Mouse (Mus musculus): Measurements from ENCODE around the gene Etnk1. TPM values are rescaled to one million over a fixed set of nuclear protein-coding genes. Genes with fewer than 3 reads are reported as not detected.

The Etnk1 gene
- polyA plus RNA-seq, 1 experiment = 113 TPM

DNA sequence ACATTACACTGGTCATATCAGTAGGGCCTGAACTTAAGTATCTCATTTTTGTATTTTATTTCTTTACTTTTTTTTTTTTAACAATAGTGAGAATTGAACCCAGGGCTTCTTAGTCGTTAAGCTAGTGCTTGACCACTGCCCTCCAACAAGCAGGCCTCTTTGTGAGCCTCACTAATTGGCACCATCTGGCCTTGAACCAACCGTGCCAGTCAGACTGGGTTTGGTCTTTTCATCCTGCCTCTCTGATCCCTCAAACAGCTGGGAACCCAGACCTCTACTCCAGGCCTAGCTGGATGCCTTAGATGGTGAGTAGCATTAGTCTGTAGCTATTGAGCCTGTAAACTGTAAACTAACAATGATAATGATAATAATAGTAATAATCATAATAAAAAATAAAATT is 13.9 kb upstream of the Etnk1 start:
- H3K36me3 ChIP-seq (ENCODE audit: control insufficient read depth, insufficient read depth, low read length) = no peaks in the 10 kb centered on the region
- H3K27ac ChIP-seq (ENCODE audit: control insufficient read depth, insufficient read depth, low read length) = peak overlapping the region; percentile 6; the same call in 1 of the 2 replicates
- no peak overlapping the region for H3K4me3 ChIP-seq (ENCODE audit: control insufficient read depth, insufficient read depth, low read length)
- no peaks in the 10 kb centered on the region for H3K27me3 ChIP-seq (ENCODE audit: control insufficient read depth, insufficient read depth, low read length)
- WGBS = 67% methylated on average over 2 of the region's 2 CpGs
- TF ChIP-seq CTCF (IDR thresholded peaks at IDR 0.05; ENCODE audit: borderline replicate concordance, control insufficient read depth, extremely low read depth, insufficient read depth, low read length, poor library complexity) (no peak), POLR2A (IDR thresholded peaks at IDR 0.05; ENCODE audit: control insufficient read depth, extremely low read depth, insufficient read depth, low read length, poor library complexity) (no peak)
- DNase-seq = no peak
- H3K4me1 ChIP-seq (replicated peaks; ENCODE audit: control insufficient read depth, insufficient read depth, low read length) = peaks cover 49% of the 10 kb centered on the region

DNA sequence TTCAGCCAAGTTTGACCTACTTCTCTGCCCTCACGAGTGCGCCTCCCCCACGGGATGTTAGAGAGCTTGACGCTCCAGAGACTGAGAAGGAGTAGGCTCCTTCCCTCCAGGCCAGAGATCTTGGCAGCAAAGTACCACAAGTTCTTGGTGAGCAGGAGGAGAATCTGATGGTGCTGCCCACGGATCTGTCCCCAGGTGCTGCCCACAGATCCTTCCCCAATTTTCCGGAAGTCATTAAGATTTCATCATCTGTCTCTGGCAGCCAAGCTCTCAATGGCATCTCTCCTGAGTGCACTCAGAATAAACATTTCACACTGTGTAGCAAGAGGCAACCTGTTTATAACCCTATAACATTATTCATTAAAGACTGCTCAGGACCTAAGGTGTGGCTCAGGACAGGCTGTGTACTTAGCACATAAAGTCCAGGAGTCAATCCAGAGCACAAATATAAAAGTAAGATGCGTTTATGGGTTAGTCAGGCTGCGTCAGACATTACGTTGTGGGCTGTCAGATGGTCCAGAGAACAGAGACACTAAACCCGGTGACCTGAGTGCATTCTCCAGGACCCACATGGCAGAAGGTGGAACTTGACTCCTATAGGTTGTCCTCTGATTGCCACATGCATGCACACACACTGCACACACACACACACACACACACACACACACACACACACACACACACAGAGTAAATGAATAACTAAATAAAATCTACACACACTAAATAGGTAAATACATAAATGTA is 13.1 kb upstream of the Etnk1 start:
- Histone ChIP-seq H3K27me3 (ENCODE audit: control insufficient read depth, insufficient read depth, low read length) (no peaks in the 10 kb centered on the region), H3K36me3 (ENCODE audit: control insufficient read depth, insufficient read depth, low read length) (no peaks in the 10 kb centered on the region), H3K4me3 (ENCODE audit: control insufficient read depth, insufficient read depth, low read length) (no peak overlapping the region), H3K27ac (ENCODE audit: control insufficient read depth, insufficient read depth, low read length) (peak overlapping the region; percentile 47; the same call in 1 of the 2 replicates), H3K4me1 (replicated peaks; ENCODE audit: control insufficient read depth, insufficient read depth, low read length) (peaks cover 49% of the 10 kb centered on the region)
- TF ChIP-seq CTCF (IDR thresholded peaks at IDR 0.05; ENCODE audit: borderline replicate concordance, control insufficient read depth, extremely low read depth, insufficient read depth, low read length, poor library complexity) (no peak), POLR2A (IDR thresholded peaks at IDR 0.05; ENCODE audit: control insufficient read depth, extremely low read depth, insufficient read depth, low read length, poor library complexity) (no peak)
- DNase-seq = no peak
- WGBS = 56% methylated on average over 10 of the region's 10 CpGs

- H3K36me3 ChIP-seq (ENCODE audit: control insufficient read depth, insufficient read depth, low read length) = no peaks in the 10 kb centered on the region
Measured at GRCm38 (mm10) chr6:143154885-143155284, 12.1 kb upstream of the Etnk1 start.

GRCm38 (mm10) chr6:143155996-143156395 is 11.0 kb upstream of the Etnk1 start:
- no peak for DNase-seq
- H3K27ac ChIP-seq (ENCODE audit: control insufficient read depth, insufficient read depth, low read length) = peak overlapping the region; percentile 59
- H3K27me3 ChIP-seq (ENCODE audit: control insufficient read depth, insufficient read depth, low read length) = no peaks in the 10 kb centered on the region
- H3K4me1 ChIP-seq (replicated peaks; ENCODE audit: control insufficient read depth, insufficient read depth, low read length) = peaks cover 38% of the 10 kb centered on the region
- TF ChIP-seq CTCF (IDR thresholded peaks at IDR 0.05; ENCODE audit: borderline replicate concordance, control insufficient read depth, extremely low read depth, insufficient read depth, low read length, poor library complexity) (no peak), POLR2A (IDR thresholded peaks at IDR 0.05; ENCODE audit: control insufficient read depth, extremely low read depth, insufficient read depth, low read length, poor library complexity) (no peak)
- H3K36me3 ChIP-seq (ENCODE audit: control insufficient read depth, insufficient read depth, low read length) = no peaks in the 10 kb centered on the region
- H3K4me3 ChIP-seq (ENCODE audit: control insufficient read depth, insufficient read depth, low read length) = no peak overlapping the region
- WGBS = 88% methylated on average over 1 of the region's 1 CpGs

More at GRCm38 (mm10) chr6:143154885-143155284, 12.1 kb upstream of the Etnk1 start:
- WGBS = 94% methylated on average over 13 of the region's 13 CpGs
- DNase-seq = no peak
- Histone ChIP-seq H3K4me3 (ENCODE audit: control insufficient read depth, insufficient read depth, low read length) (no peak overlapping the region), H3K27me3 (ENCODE audit: control insufficient read depth, insufficient read depth, low read length) (no peaks in the 10 kb centered on the region), H3K4me1 (replicated peaks; ENCODE audit: control insufficient read depth, insufficient read depth, low read length) (peaks cover 43% of the 10 kb centered on the region), H3K27ac (ENCODE audit: control insufficient read depth, insufficient read depth, low read length) (peak overlapping the region; percentile 49; the same call in 1 of the 2 replicates)
- TF ChIP-seq CTCF (IDR thresholded peaks at IDR 0.05; ENCODE audit: borderline replicate concordance, control insufficient read depth, extremely low read depth, insufficient read depth, low read length, poor library complexity) (no peak), POLR2A (IDR thresholded peaks at IDR 0.05; ENCODE audit: control insufficient read depth, extremely low read depth, insufficient read depth, low read length, poor library complexity) (no peak)

DNA sequence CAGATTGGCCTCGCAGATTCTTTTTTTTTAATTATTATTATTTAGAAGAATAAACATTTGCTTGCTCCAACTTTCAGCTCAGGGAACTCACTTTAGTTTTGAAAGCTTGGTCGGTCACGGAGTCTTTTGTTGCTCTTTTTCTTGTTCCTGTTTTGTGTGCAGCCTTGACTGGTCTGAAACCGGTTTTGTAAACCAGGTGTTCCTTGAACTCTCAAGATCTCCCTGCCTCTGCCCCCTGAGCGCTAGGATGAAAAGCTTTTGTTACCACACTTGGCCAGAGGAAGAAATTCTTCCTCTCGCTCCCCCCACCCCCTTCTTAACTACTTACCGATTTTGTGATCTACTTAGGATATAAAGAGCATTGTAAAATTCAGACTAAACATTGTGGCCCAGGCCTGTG is 10.3 kb upstream of the Etnk1 start:
- no peaks in the 10 kb centered on the region for H3K27me3 ChIP-seq (ENCODE audit: control insufficient read depth, insufficient read depth, low read length)
- peaks cover 42% of the 10 kb centered on the region for H3K4me1 ChIP-seq (replicated peaks; ENCODE audit: control insufficient read depth, insufficient read depth, low read length)
- H3K4me3 ChIP-seq (ENCODE audit: control insufficient read depth, insufficient read depth, low read length) = no peak overlapping the region
- peak overlapping the region; percentile 59 for H3K27ac ChIP-seq (ENCODE audit: control insufficient read depth, insufficient read depth, low read length)
- no peaks in the 10 kb centered on the region for H3K36me3 ChIP-seq (ENCODE audit: control insufficient read depth, insufficient read depth, low read length)
- 20% methylated on average over 7 of the region's 7 CpGs for WGBS
- DNase-seq = peak; percentile 52
- TF ChIP-seq CTCF (IDR thresholded peaks at IDR 0.05; ENCODE audit: borderline replicate concordance, control insufficient read depth, extremely low read depth, insufficient read depth, low read length, poor library complexity) (no peak), POLR2A (IDR thresholded peaks at IDR 0.05; ENCODE audit: control insufficient read depth, extremely low read depth, insufficient read depth, low read length, poor library complexity) (no peak)

DNA sequence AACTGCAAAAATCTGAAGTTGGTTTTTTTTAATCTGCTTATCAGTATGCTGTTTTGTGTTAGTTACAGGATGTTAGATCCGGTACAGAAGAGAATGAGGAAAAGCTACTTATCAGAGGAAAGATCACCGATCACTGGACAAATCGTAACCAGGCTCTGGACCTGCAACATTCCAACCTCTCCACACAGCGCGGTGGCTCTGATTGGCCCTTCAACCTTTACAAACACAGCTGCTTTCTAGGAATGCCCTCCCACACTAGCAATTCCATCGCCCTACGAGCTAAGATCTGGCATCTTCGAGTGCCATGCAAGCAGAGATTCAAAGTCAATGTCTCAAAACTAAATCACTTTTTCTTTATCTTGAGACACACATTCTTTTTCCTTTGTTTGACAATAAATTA is 9.6 kb upstream of the Etnk1 start:
- H3K27ac ChIP-seq (ENCODE audit: control insufficient read depth, insufficient read depth, low read length) = peak overlapping the region; percentile 20
- no peaks in the 10 kb centered on the region for H3K36me3 ChIP-seq (ENCODE audit: control insufficient read depth, insufficient read depth, low read length)
- H3K4me3 ChIP-seq (ENCODE audit: control insufficient read depth, insufficient read depth, low read length) = no peak overlapping the region
- TF ChIP-seq CTCF (IDR thresholded peaks at IDR 0.05; ENCODE audit: borderline replicate concordance, control insufficient read depth, extremely low read depth, insufficient read depth, low read length, poor library complexity) = no peak
- no peak for TF ChIP-seq POLR2A (IDR thresholded peaks at IDR 0.05; ENCODE audit: control insufficient read depth, extremely low read depth, insufficient read depth, low read length, poor library complexity)
- peaks cover 40% of the 10 kb centered on the region for H3K4me1 ChIP-seq (replicated peaks; ENCODE audit: control insufficient read depth, insufficient read depth, low read length)
- WGBS = 94% methylated on average over 8 of the region's 8 CpGs
- DNase-seq = no peak
- H3K27me3 ChIP-seq (ENCODE audit: control insufficient read depth, insufficient read depth, low read length) = no peaks in the 10 kb centered on the region
